Mouse (Mus musculus) CH12.LX (cell line): ENCODE data around the gene Apon.

Experiments
- SMC3 ChIP-seq: IDR thresholded peaks from 2 replicates; pipeline ENCODE4 v1.6.1; 2011; ENCODE audit warnings: low read depth, low read length, improper control_type of control experiment
- USF2 ChIP-seq: conservative IDR thresholded peaks from 2 replicates; pipeline ENCODE4 v1.6.1; 2011; ENCODE audit warnings: low read depth, low read length, improper control_type of control experiment

DNA sequence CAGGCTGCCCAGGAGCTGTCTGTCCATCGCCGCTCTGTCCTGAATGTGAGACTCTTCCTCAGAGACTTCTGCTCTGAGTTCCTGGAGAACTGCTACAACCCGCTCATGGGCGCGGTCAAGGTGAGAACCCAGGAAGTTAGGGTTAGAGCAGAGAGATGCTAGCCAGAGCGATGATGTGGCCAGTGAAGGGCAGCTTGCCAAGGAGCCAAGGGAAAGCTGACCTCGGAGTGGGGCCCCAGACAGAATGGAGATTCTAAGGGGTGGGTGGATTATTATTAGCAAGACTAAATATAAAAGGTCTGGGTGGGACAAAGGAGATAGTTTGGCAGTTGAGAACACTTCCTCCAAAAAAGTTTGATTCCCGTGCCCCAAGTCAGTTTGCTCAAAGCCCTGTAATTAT is 10.6 kb upstream of the Apon start:
- TF ChIP-seq USF2 (no peak), SMC3 (no peak)
